Comparison of ENCODE assay signal across 30 mouse cellular contexts in genomic region chr14:20269082-20269809, GRCm38 (mm10). TPM values are rescaled to one million over a fixed set of nuclear protein-coding genes. Genes with fewer than 3 reads are reported as not detected.
DNase-seq lines count a peak whose midpoint lies in the region; ATAC-seq and TF ChIP-seq lines count a peak whose summit lies in the region.
"Had no signal": no experiment of that assay in that cellular context is flagged by ENCODE, and none has a peak within 500 bp of the region (broad histone marks: within the 10 kb centered on the region; RNA-seq: fewer than 3 reads in every experiment).

TSS of gene Kcnk16 (minus strand) at chr14:20269199.

- no peaks in the 10 kb centered on the region for H3K4me1 ChIP-seq in bone marrow, adult 2 months (ENCODE audit: control insufficient read depth, insufficient read depth, low read length)
- H3K4me1 ChIP-seq in liver, embryonic 11.5 days (replicated peaks; ENCODE audit: control insufficient read depth, insufficient read depth, low read length), result no peaks in the 10 kb centered on the region
- H3K4me1 ChIP-seq in liver, postnatal 0 days (ENCODE audit: insufficient read depth), result 0 out of 2 replicates have a peak, but pooled peaks cover 2% of the 10 kb centered on the region
- H3K4me1 ChIP-seq: heart, embryonic 12.5 days; hindbrain, embryonic 12.5 days; limb, embryonic 13.5 days; megakaryocyte, embryonic 14.5 days; midbrain, embryonic 13.5 days; neural tube, embryonic 12.5 days had no signal

- no peak for TF ChIP-seq EP300 in liver, postnatal 0 days (IDR thresholded peaks at IDR 0.05; ENCODE audit: low read depth)

- H3K27me3 ChIP-seq in liver, embryonic 11.5 days (replicated peaks; ENCODE audit: control insufficient read depth, insufficient read depth, low read length), result no peaks in the 10 kb centered on the region; the same call in 1 of the 2 replicates
- no peaks in the 10 kb centered on the region for H3K27me3 ChIP-seq in liver, postnatal 0 days (ENCODE audit: insufficient read depth, low read length)
- H3K27me3 ChIP-seq: embryonic facial prominence, embryonic 13.5 days; hindbrain, embryonic 12.5 days; limb, embryonic 13.5 days; midbrain, embryonic 13.5 days; neural tube, embryonic 12.5 days; Patski had no signal

- WGBS in bone marrow, adult 2 months, result 71% methylated on average over 6 of the region's 6 CpGs
- 50% methylated on average over 6 of the region's 6 CpGs for WGBS in liver, embryonic 11.5 days
- WGBS in liver, postnatal 0 days (ENCODE audit: insufficient replicate concordance), result 53% methylated on average over 6 of the region's 6 CpGs

- H3K4me3 ChIP-seq in bone marrow, adult 2 months (replicated peaks; ENCODE audit: control insufficient read depth, low read depth, low read length), result no peak within 1 kb of the TSS
- no peak within 1 kb of the TSS for H3K4me3 ChIP-seq in liver, embryonic 11.5 days (ENCODE audit: low read depth, low read length)
- H3K4me3 ChIP-seq in liver, postnatal 0 days (ENCODE audit: low read depth, low read length), result no peak within 1 kb of the TSS
- H3K4me3 ChIP-seq: embryonic facial prominence, embryonic 13.5 days; heart, embryonic 12.5 days; hindbrain, embryonic 12.5 days; limb, embryonic 13.5 days; megakaryocyte, embryonic 14.5 days; midbrain, embryonic 13.5 days; neural tube, embryonic 12.5 days had no signal

- no peak within 1 kb of the TSS for H3K27ac ChIP-seq in bone marrow, adult 2 months (ENCODE audit: control insufficient read depth, insufficient read depth, low read depth, low read length, poor library complexity)
- no peak within 1 kb of the TSS for H3K27ac ChIP-seq in liver, embryonic 11.5 days (ENCODE audit: low read depth, low read length)
- no peak within 1 kb of the TSS for H3K27ac ChIP-seq in liver, postnatal 0 days (ENCODE audit: low read depth)
- H3K27ac ChIP-seq: embryonic facial prominence, embryonic 13.5 days; hindbrain, embryonic 12.5 days; limb, embryonic 13.5 days; midbrain, embryonic 13.5 days; neural tube, embryonic 12.5 days had no signal

- ATAC-seq in liver, embryonic 11.5 days (replicated peaks; ENCODE audit: low FRiP score), result peak; percentile 65
- peak; percentile 36; the same call in 1 of the 2 replicates for ATAC-seq in liver, postnatal 0 days
- no peak for ATAC-seq in erythroid progenitor cell, adult 5-6 weeks (replicated peaks; ENCODE audit: low FRiP score, poor library complexity, severe bottlenecking)
- ATAC-seq: forebrain, embryonic 16.5 days; midbrain, embryonic 13.5 days; Patski had no signal

- H3K4me2 ChIP-seq in liver, embryonic 11.5 days, result 0 out of 2 replicates have a peak within 1 kb of the TSS, but pooled peaks have one; percentile 10
- H3K4me2 ChIP-seq in liver, postnatal 0 days (ENCODE audit: low read depth, low read length), result peak within 1 kb of the TSS; percentile 15; the same call in 1 of the 2 replicates
- H3K4me2 ChIP-seq: embryonic facial prominence, embryonic 13.5 days; heart, embryonic 12.5 days; hindbrain, embryonic 12.5 days; limb, embryonic 13.5 days; midbrain, embryonic 13.5 days; neural tube, embryonic 12.5 days had no signal

- H3K36me3 ChIP-seq in liver, embryonic 11.5 days (ENCODE audit: control insufficient read depth, insufficient read depth, low read length), result no peaks in the 10 kb centered on the region
- H3K36me3 ChIP-seq in liver, postnatal 0 days (replicated peaks; ENCODE audit: insufficient read depth, low read length), result no peaks in the 10 kb centered on the region
- H3K36me3 ChIP-seq: embryonic facial prominence, embryonic 13.5 days; heart, embryonic 12.5 days; hindbrain, embryonic 12.5 days; limb, embryonic 13.5 days; midbrain, embryonic 13.5 days; neural tube, embryonic 12.5 days had no signal

- DNase-seq in heart, adult 11 months, result peak; percentile 86
- DNase-seq in heart, postnatal 4 days, result no peak
- peak; percentile 41 for DNase-seq in liver, embryonic 11.5 days (ENCODE audit: low spot score)
- no peak for DNase-seq in liver, postnatal 0 days
- DNase-seq in B cell, adult 2 months, result no peak
- no peak for DNase-seq in adrenal gland, adult (ENCODE audit: inconsistent age in 2 of 2, low spot score in 1 of 2)
- DNase-seq: adrenal gland, adult 2 months; cerebellum, adult 18-20 months; cerebellum, postnatal 25 days; gastrocnemius, postnatal 10 days; heart, adult 18-20 months; heart, postnatal 10 days; kidney, postnatal 4 days; lung, postnatal 10 days; thymus, adult 18-20 months; thymus, postnatal 36 days had no signal

- no peak within 1 kb of the TSS for H3K9ac ChIP-seq in liver, embryonic 11.5 days (ENCODE audit: low read depth, low read length)
- H3K9ac ChIP-seq in liver, postnatal 0 days (replicated peaks), result no peak within 1 kb of the TSS
- H3K9ac ChIP-seq: embryonic facial prominence, embryonic 13.5 days; heart, embryonic 12.5 days; hindbrain, embryonic 12.5 days; limb, embryonic 13.5 days; midbrain, embryonic 13.5 days; neural tube, embryonic 12.5 days had no signal

- peak; percentile 19; the same call in 1 of the 2 replicates for TF ChIP-seq POLR2A in bone marrow, adult 2 months (IDR thresholded peaks at IDR 0.05; ENCODE audit: borderline replicate concordance, control insufficient read depth, low read depth, low read length)

- TF ChIP-seq CTCF in bone marrow, adult 2 months (IDR thresholded peaks at IDR 0.05; ENCODE audit: control insufficient read depth, insufficient read depth, low read length), result no peak
- TF ChIP-seq CTCF in liver, postnatal 0 days (IDR thresholded peaks at IDR 0.05; ENCODE audit: low read depth), result no peak

- H3K9me3 ChIP-seq in liver, embryonic 11.5 days (ENCODE audit: control insufficient read depth, low read length), result no peaks in the 10 kb centered on the region
- H3K9me3 ChIP-seq in liver, postnatal 0 days (ENCODE audit: low read length), result no peaks in the 10 kb centered on the region
- H3K9me3 ChIP-seq: neural tube, embryonic 12.5 days had no signal

RNA-seq across cellular contexts. Expression of gene Kcnk16, which starts in this region (rescaled TPM):
- not detected for total RNA-seq in heart, postnatal 4 days (2021)
- not detected in 2 replicates for polyA plus RNA-seq in bone marrow, adult 2 months (2011; ENCODE audit: insufficient read depth, insufficient read length, low replicate concordance, missing spikeins)
- polyA plus RNA-seq in liver, embryonic 11.5 days (2014; fragmentation: Nextera tagmentation; extraction: Ambion mirVana), result 1.9 and 2.2 TPM in 2 replicates
- 1.4 and 2.0 TPM in 2 replicates for polyA plus RNA-seq in liver, postnatal 0 days (2015; fragmentation: Nextera tagmentation; extraction: Ambion mirVana)
- total RNA-seq in erythroid progenitor cell, adult 5-6 weeks (2015; ENCODE audit: low replicate concordance), result not detected in 2 replicates
- total RNA-seq in erythroid progenitor cell, adult 5-6 weeks (2017; ENCODE audit: low replicate concordance), result not detected in 2 replicates
- total RNA-seq: adrenal gland, adult 2 months; ES-E14; gastrocnemius, postnatal 10 days; heart, adult 18-20 months; heart, postnatal 10 days; left cerebral cortex, postnatal 25 days had no signal
- polyA plus RNA-seq: adrenal gland, adult 2 months; embryonic facial prominence, embryonic 13.5 days; forebrain, embryonic 16.5 days; heart, embryonic 12.5 days; hindbrain, embryonic 12.5 days; kidney, embryonic 16.5 days; limb, embryonic 13.5 days; neural tube, embryonic 12.5 days; Patski had no signal

Comparison
In these comparisons a context has a peak if more than half of its experiments do, and no peak if none do; other contexts are left out.
1. DNase-seq: peak in heart, adult 11 months (single experiment) and liver, embryonic 11.5 days (single experiment); none in heart, postnatal 4 days (single experiment), liver, postnatal 0 days (single experiment), B cell, adult 2 months (0 of 2) and adrenal gland, adult (0 of 2).